Mouse (Mus musculus) lung, embryonic 16.5 days (tissue): Measurements from ENCODE around the gene Olfr1287. TPM values are rescaled to one million over a fixed set of nuclear protein-coding genes. Genes with fewer than 3 reads are reported as not detected.

ENCODE experiments used
- ATAC-seq: fragments of 200-750 bp; cut with Nextera tagmentation; 2 replicates; pipeline ENCODE4 v1.8.0; 2017; ENCODE audit warnings: low read depth, mild to moderate bottlenecking, moderate library complexity
- H3K27ac ChIP-seq: fragments of 300-500 bp; sonication (generic); 2 replicates; pipeline ENCODE4 v1.5.1; 2014; ENCODE audit warnings: mild to moderate bottlenecking, control low read depth, low read length
- H3K27me3 ChIP-seq: fragments of 300-500 bp; sonication (generic); 2 replicates; pipeline ENCODE4 v1.6.1; 2014; ENCODE audit warnings: low read depth, low read length, mixed read lengths; ENCODE audit not compliant: control insufficient read depth, insufficient read depth
- H3K36me3 ChIP-seq: fragments of 300-500 bp; sonication (generic); 2 replicates; pipeline ENCODE4 v1.6.1; 2014; ENCODE audit warnings: low read length; ENCODE audit not compliant: control insufficient read depth, insufficient read depth
- H3K4me1 ChIP-seq: fragments of 300-500 bp; sonication (generic); replicated peaks from 2 replicates; pipeline ENCODE4 v1.6.1; 2014; ENCODE audit warnings: low read length, mixed read lengths; ENCODE audit not compliant: control insufficient read depth, insufficient read depth
- H3K4me2 ChIP-seq: fragments of 300-500 bp; sonication (generic); 2 replicates; pipeline ENCODE4 v1.6.1; 2014; ENCODE audit warnings: low read depth, low read length, control low read depth
- H3K4me3 ChIP-seq: fragments of 300-500 bp; sonication (generic); 2 replicates; pipeline ENCODE4 v1.5.1; 2014; ENCODE audit warnings: mild to moderate bottlenecking, low read length, control low read depth
- H3K9ac ChIP-seq: fragments of 300-500 bp; sonication (generic); 2 replicates; pipeline ENCODE4 v1.6.1; 2014; ENCODE audit warnings: low read length, control low read depth
- H3K9me3 ChIP-seq: fragments of 300-500 bp; sonication (generic); 2 replicates; pipeline ENCODE4 v1.6.1; 2016; ENCODE audit warnings: low read length; ENCODE audit not compliant: control insufficient read depth
- WGBS: fragments of 180-500 bp; shearing (Covaris S2); extraction: QIAGEN DNeasy Blood & Tissue Kit; methylation state at CpG from one replicate; pipeline ENCODE4 v1.1.7; 2014; 5-methylcytosine and 5-hydroxymethylcytosine counted together
- polyA plus RNA-seq: library from polyadenylated mRNA; unstranded; fragments of >200 nt; fragmentation: Nextera tagmentation; extraction: Ambion mirVana; gene quantifications from 2 replicates; pipeline ENCODE4 v1.2.1, GENCODE M21; 2015

Olfr1287 gene
- polyA plus RNA-seq = not detected in 2 replicates

- no peaks in the 10 kb centered on the region for H3K4me1 ChIP-seq
- H3K9ac ChIP-seq = no peak within 1 kb of the TSS
- no peak within 1 kb of the TSS for H3K4me3 ChIP-seq
- 61% methylated on average over 1 of the region's 1 CpGs for WGBS
- H3K27ac ChIP-seq = no peak within 1 kb of the TSS
- no peak for ATAC-seq
- no peak within 1 kb of the TSS for H3K4me2 ChIP-seq
- no peaks in the 10 kb centered on the region for H3K36me3 ChIP-seq
- H3K27me3 ChIP-seq = no peaks in the 10 kb centered on the region
- H3K9me3 ChIP-seq = no peaks in the 10 kb centered on the region
Observed at GRCm38 (mm10) chr2:111448842-111449241, at the start of gene Olfr1287. Gene Olfr1287, plus strand, starts transcription at chr2:111449142.

- no peaks in the 10 kb centered on the region for H3K27me3 ChIP-seq
- WGBS = 62% methylated on average over 1 of the region's 1 CpGs
- no peaks in the 10 kb centered on the region for H3K9me3 ChIP-seq
- H3K4me2 ChIP-seq = no peak within 1 kb of the TSS
- H3K36me3 ChIP-seq = no peaks in the 10 kb centered on the region
- no peak within 1 kb of the TSS for H3K4me3 ChIP-seq
- no peak within 1 kb of the TSS for H3K27ac ChIP-seq
- no peak for ATAC-seq
- no peaks in the 10 kb centered on the region for H3K4me1 ChIP-seq
- H3K9ac ChIP-seq = no peak within 1 kb of the TSS
Observed at GRCm38 (mm10) chr2:111422931-111423330, 26.0 kb upstream of the Olfr1287 start, which contains the start of gene Olfr1286. Gene Olfr1286, minus strand, starts transcription at chr2:111423115.

DNA sequence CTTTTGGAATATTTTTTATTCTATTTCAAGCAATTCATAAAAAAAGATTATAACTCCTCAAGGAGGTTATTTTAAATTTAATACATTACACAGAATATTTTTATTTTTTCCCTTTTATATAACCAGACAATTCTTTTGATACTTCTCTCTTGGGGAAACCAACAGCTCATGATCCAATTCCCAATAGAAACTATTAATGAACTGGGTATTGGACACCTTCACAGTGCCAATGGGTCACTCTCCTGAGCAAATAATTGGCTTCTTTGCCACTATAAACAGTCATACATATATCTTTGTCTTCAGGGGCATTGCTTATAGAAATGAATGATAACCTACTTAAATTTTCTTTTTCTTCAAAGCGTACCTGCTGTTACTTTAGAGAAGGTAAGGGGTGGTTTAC lies 24.9 kb downstream of the Olfr1287 start, which contains the start of gene Olfr1288:
Olfr1288 (plus strand) TSS at position 301 of the 400 bp plus-strand sequence.
- no peak for ATAC-seq
- no peaks in the 10 kb centered on the region for H3K27me3 ChIP-seq
- H3K9me3 ChIP-seq = peaks cover 3% of the 10 kb centered on the region; the same call in 1 of the 2 replicates
- H3K27ac ChIP-seq = no peak within 1 kb of the TSS
- no peaks in the 10 kb centered on the region for H3K4me1 ChIP-seq
- WGBS = 80% methylated on average over 1 of the region's 1 CpGs
- no peak within 1 kb of the TSS for H3K9ac ChIP-seq
- H3K36me3 ChIP-seq = no peaks in the 10 kb centered on the region
- H3K4me3 ChIP-seq = no peak within 1 kb of the TSS
- no peak within 1 kb of the TSS for H3K4me2 ChIP-seq

DNA sequence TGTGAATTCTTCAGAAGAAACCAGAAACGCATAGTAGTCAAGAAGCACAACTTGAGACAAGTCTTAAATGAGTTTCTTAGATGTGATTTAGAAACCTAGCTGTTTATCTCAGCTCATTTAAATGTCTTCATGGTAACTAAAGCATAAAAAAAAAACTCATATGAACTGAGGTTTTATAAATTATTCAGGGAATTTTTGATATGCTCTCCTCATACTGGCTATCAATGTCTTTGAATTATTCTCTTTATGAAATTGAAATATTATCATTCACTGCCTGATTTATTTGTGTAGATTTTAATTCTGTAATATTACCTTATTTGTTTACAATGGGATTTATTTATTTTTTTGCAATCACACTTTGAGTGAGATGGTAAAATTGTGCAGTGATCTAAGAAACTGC lies 31.6 kb downstream of the Olfr1287 start, which contains the start of gene Olfr1289:
Olfr1289 (plus strand) TSS at position 301 of the 400 bp plus-strand sequence.
- Histone ChIP-seq H3K4me2 (no peak within 1 kb of the TSS), H3K9ac (no peak within 1 kb of the TSS), H3K27me3 (no peaks in the 10 kb centered on the region), H3K4me1 (no peaks in the 10 kb centered on the region), H3K4me3 (no peak within 1 kb of the TSS), H3K9me3 (no peaks in the 10 kb centered on the region), H3K36me3 (no peaks in the 10 kb centered on the region), H3K27ac (no peak within 1 kb of the TSS)
- 69% methylated on average over 1 of the region's 1 CpGs for WGBS
- no peak for ATAC-seq

- ATAC-seq = no peak
- no peak within 1 kb of the TSS for H3K4me2 ChIP-seq
- H3K4me1 ChIP-seq = no peaks in the 10 kb centered on the region
- no peaks in the 10 kb centered on the region for H3K9me3 ChIP-seq
- H3K27ac ChIP-seq = no peak within 1 kb of the TSS
- no peaks in the 10 kb centered on the region for H3K36me3 ChIP-seq
- H3K27me3 ChIP-seq = no peaks in the 10 kb centered on the region
- no peak within 1 kb of the TSS for H3K9ac ChIP-seq
- 71% methylated on average over 5 of the region's 5 CpGs for WGBS
- no peak within 1 kb of the TSS for H3K4me3 ChIP-seq
Observed at GRCm38 (mm10) chr2:111493729-111494128, 44.8 kb downstream of the Olfr1287 start, which contains the start of gene Olfr1290. Gene Olfr1290, minus strand, starts transcription at chr2:111493829.

DNA sequence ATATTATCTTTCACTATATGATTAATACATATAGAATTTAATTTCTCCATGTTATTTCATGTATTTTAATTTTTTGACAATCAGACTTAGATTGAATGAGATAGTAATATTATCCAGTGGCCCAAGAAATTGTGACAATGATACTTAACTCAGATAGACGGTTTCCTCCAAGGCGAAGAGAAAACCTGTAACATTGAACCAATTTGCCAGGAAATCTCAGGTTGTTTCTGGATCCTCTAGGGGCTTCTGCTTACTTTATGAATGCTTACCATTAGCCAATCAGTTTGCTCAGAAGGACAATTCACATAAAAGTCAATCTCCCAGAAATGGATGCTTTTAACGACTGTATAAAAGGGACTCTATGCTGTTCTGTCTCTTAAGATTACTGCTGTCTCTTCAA lies 47.9 kb downstream of the Olfr1287 start, which contains the start of gene Olfr1291-ps1:
Olfr1291-ps1 (plus strand) TSS at position 301 of the 400 bp plus-strand sequence.
- no peak within 1 kb of the TSS for H3K9ac ChIP-seq

More for the DNA sequence above, 47.9 kb downstream of the Olfr1287 start, which contains the start of gene Olfr1291-ps1:
- 90% methylated on average over 3 of the region's 3 CpGs for WGBS
- ATAC-seq = no peak
- no peak within 1 kb of the TSS for H3K4me3 ChIP-seq
- no peak within 1 kb of the TSS for H3K27ac ChIP-seq
- H3K4me2 ChIP-seq = no peak within 1 kb of the TSS
- H3K9me3 ChIP-seq = no peaks in the 10 kb centered on the region
- H3K27me3 ChIP-seq = no peaks in the 10 kb centered on the region
- no peaks in the 10 kb centered on the region for H3K4me1 ChIP-seq
- H3K36me3 ChIP-seq = no peaks in the 10 kb centered on the region

Other genes with a start within 250 kb of the Olfr1287 start
- not detected in 2 replicates for gene 4930430A15Rik, start 219.5 kb upstream of the Olfr1287 start, polyA plus RNA-seq
- not detected in 2 replicates for gene Olfr1275, start 213.9 kb upstream of the Olfr1287 start, polyA plus RNA-seq
- gene Olfr1276, start 194.6 kb upstream of the Olfr1287 start, polyA plus RNA-seq = not detected in 2 replicates
- gene Olfr1277, start 175.0 kb upstream of the Olfr1287 start, polyA plus RNA-seq = not detected in 2 replicates
- gene Olfr1278, start 159.0 kb upstream of the Olfr1287 start, polyA plus RNA-seq = not detected in 2 replicates
- gene Olfr1279, start 148.5 kb upstream of the Olfr1287 start, polyA plus RNA-seq = not detected in 2 replicates
- not detected in 2 replicates for gene Olfr1280, start 135.1 kb upstream of the Olfr1287 start, polyA plus RNA-seq
- not detected in 2 replicates for gene Olfr1281, start 122.6 kb upstream of the Olfr1287 start, polyA plus RNA-seq
- not detected in 2 replicates for gene Olfr1282, start 113.1 kb upstream of the Olfr1287 start, polyA plus RNA-seq
- gene Olfr1283, start 82.4 kb upstream of the Olfr1287 start, polyA plus RNA-seq = not detected in 2 replicates
- gene Olfr1284, start 73.6 kb upstream of the Olfr1287 start, polyA plus RNA-seq = not detected in 2 replicates
- gene Olfr1286, start 26.0 kb upstream of the Olfr1287 start, polyA plus RNA-seq = not detected in 2 replicates
- gene Olfr1288, start 25.0 kb downstream of the Olfr1287 start, polyA plus RNA-seq = not detected in 2 replicates
- not detected in 2 replicates for gene Olfr1289, start 31.7 kb downstream of the Olfr1287 start, polyA plus RNA-seq
- not detected in 2 replicates for gene Olfr1290, start 44.7 kb downstream of the Olfr1287 start, polyA plus RNA-seq
- gene Olfr1291-ps1, start 48.0 kb downstream of the Olfr1287 start, polyA plus RNA-seq = not detected in 2 replicates
- gene Olfr1293-ps, start 76.1 kb downstream of the Olfr1287 start, polyA plus RNA-seq = not detected in 2 replicates
- gene Olfr1294, start 91.1 kb downstream of the Olfr1287 start, polyA plus RNA-seq = not detected in 2 replicates
- gene Olfr1295, start 120.5 kb downstream of the Olfr1287 start, polyA plus RNA-seq = not detected in 2 replicates
- not detected in 2 replicates for gene Olfr1297, start 177.4 kb downstream of the Olfr1287 start, polyA plus RNA-seq
- gene Olfr1298, start 200.1 kb downstream of the Olfr1287 start, polyA plus RNA-seq = not detected in 2 replicates
- not detected in 2 replicates for gene Olfr1299, start 212.3 kb downstream of the Olfr1287 start, polyA plus RNA-seq